Mouse (Mus musculus): ENCODE data around the gene Pde4c. TPM values are rescaled to one million over a fixed set of nuclear protein-coding genes. Genes with fewer than 3 reads are reported as not detected.

Gene Pde4c
- polyA plus RNA-seq, 1 experiment from 2014 or later = 0.21 TPM

GRCm38 (mm10) chr8:70758616-70759561, 35.4 kb downstream of the Pde4c start:
- Histone ChIP-seq H3K27me3 (no peaks in the 10 kb centered on the region), H3K4me3 (no peak overlapping the region), H3K27ac (replicated peaks) (peak overlapping the region; percentile 42; the same call in 1 of the 2 replicates), H3K9me3 (no peaks in the 10 kb centered on the region), H3K4me1 (replicated peaks) (peaks cover 63% of the 10 kb centered on the region), H3K36me3 (peaks cover 17% of the 10 kb centered on the region), H3K4me2 (peak overlapping the region; percentile 95), H3K9ac (0 out of 2 replicates have a peak overlapping the region, but pooled peaks have one; percentile 75)
- WGBS = 63% methylated on average over 19 of the region's 19 CpGs
- ATAC-seq (ENCODE audit: low FRiP score, low read depth) = no peak

GRCm38 (mm10) chr8:70760350-70760749, 36.8 kb downstream of the Pde4c start:
- Histone ChIP-seq H3K4me3 (peak overlapping the region; percentile 67), H3K36me3 (peaks cover 17% of the 10 kb centered on the region), H3K4me2 (peak overlapping the region; percentile 95), H3K27me3 (no peaks in the 10 kb centered on the region), H3K4me1 (replicated peaks) (peaks cover 55% of the 10 kb centered on the region), H3K9ac (peak overlapping the region; percentile 75), H3K9me3 (no peaks in the 10 kb centered on the region), H3K27ac (replicated peaks) (peak overlapping the region; percentile 81)
- WGBS = under 1% methylated on average over 22 of the region's 22 CpGs
- no peak; the same call in 1 of the 2 replicates for ATAC-seq (ENCODE audit: low FRiP score, low read depth)

GRCm38 (mm10) chr8:70760775-70761406, 37.4 kb downstream of the Pde4c start, which contains the start of gene Mpv17l2:
Gene Mpv17l2 (minus strand): TSS chr8:70760946.
- H3K4me3 ChIP-seq = peak within 1 kb of the TSS; percentile 67
- under 1% methylated on average over 55 of the region's 55 CpGs for WGBS
- peak within 1 kb of the TSS; percentile 75 for H3K9ac ChIP-seq
- peak within 1 kb of the TSS; percentile 95 for H3K4me2 ChIP-seq
- peaks cover 17% of the 10 kb centered on the region for H3K36me3 ChIP-seq
- H3K27me3 ChIP-seq = no peaks in the 10 kb centered on the region
- H3K27ac ChIP-seq (replicated peaks) = peak within 1 kb of the TSS; percentile 81
- no peaks in the 10 kb centered on the region for H3K9me3 ChIP-seq
- H3K4me1 ChIP-seq (replicated peaks) = peaks cover 53% of the 10 kb centered on the region
- ATAC-seq (ENCODE audit: low FRiP score, low read depth) = peak; percentile 96

DNA sequence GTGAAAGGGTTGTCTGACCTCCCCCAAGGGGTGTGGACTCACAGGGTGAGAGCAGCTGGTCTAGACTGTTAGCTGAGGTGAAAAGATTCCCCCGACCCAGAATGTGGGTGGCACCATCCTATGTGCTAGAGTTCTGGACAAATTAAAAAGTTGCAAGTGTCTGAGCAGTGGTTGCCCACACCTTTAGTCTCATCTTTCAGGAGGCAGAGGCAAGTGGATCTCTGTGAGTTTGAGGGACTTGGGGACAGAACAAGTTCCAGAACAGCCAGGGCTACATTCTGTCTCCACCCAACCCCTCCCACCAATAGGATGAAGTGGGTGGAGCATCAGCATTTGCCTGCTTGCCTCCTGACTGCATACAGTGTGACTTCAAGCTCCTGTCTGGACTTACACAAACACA, 38.6 kb downstream of the Pde4c start:
- Histone ChIP-seq H3K4me1 (replicated peaks) (peaks cover 53% of the 10 kb centered on the region), H3K27ac (replicated peaks) (no peak overlapping the region), H3K4me2 (no peak overlapping the region), H3K36me3 (peaks cover 6% of the 10 kb centered on the region), H3K4me3 (no peak overlapping the region), H3K9ac (no peak overlapping the region), H3K27me3 (peaks cover 8% of the 10 kb centered on the region; the same call in 1 of the 2 replicates), H3K9me3 (no peaks in the 10 kb centered on the region)
- no peak for ATAC-seq (ENCODE audit: low FRiP score, low read depth)
- WGBS = 84% methylated on average over 1 of the region's 1 CpGs

DNA sequence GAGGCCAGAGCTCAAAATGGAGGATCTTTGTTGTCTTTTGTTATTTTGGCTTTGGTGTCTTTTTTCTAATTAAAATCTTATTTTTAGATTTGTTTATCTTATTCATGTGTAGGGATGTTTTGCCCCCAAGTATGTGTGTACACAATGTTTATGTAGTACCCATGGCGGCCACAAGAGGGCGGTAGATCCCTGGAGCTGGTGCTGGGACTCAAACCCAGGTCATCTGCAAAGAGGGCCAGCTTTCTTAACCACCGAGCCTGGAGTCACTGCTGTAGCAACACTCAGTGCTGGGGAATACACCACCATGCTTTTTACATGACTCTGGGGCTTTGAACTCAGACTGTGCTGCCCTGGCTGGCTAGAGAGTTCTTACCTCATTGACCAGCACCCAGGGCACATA, 39.8 kb downstream of the Pde4c start:
- H3K9ac ChIP-seq = no peak overlapping the region
- WGBS = 6% methylated on average over 3 of the region's 3 CpGs
- H3K4me2 ChIP-seq = no peak overlapping the region
- peaks cover 41% of the 10 kb centered on the region for H3K4me1 ChIP-seq (replicated peaks)
- peaks cover 21% of the 10 kb centered on the region for H3K27me3 ChIP-seq
- H3K36me3 ChIP-seq = peaks cover 7% of the 10 kb centered on the region
- no peaks in the 10 kb centered on the region for H3K9me3 ChIP-seq
- ATAC-seq (ENCODE audit: low FRiP score, low read depth) = no peak
- no peak overlapping the region for H3K4me3 ChIP-seq
- H3K27ac ChIP-seq (replicated peaks) = no peak overlapping the region

- peaks cover 34% of the 10 kb centered on the region for H3K4me1 ChIP-seq (replicated peaks)
- no peak for ATAC-seq (ENCODE audit: low FRiP score, low read depth)
- 87% methylated on average over 8 of the region's 8 CpGs for WGBS
- H3K4me2 ChIP-seq = no peak overlapping the region
- peaks cover 13% of the 10 kb centered on the region for H3K36me3 ChIP-seq
- peaks cover 21% of the 10 kb centered on the region for H3K27me3 ChIP-seq
- H3K27ac ChIP-seq (replicated peaks) = no peak overlapping the region
- H3K4me3 ChIP-seq = no peak overlapping the region
- H3K9ac ChIP-seq = no peak overlapping the region
- H3K9me3 ChIP-seq = no peaks in the 10 kb centered on the region
Observed at GRCm38 (mm10) chr8:70764026-70764425, 40.5 kb downstream of the Pde4c start.

DNA sequence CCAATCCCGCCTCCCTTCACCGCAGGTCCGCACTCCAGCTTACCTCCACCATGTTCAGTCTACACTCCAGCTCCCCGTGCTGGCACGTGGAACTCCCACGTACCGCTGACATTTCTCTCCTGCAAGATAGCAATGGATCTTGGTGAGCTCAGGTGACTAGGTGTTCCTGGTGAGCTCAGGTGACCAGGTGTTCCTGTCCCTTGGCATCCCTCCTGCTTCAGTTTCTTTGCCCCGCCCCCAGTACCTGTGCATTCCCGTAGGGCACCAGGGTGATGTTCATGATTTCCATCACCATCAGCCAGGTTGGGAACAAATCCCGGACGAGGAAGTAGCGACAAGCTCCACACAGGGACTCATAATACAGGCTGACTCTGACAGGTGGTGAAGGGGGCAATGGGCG, 41.2 kb downstream of the Pde4c start:
- Histone ChIP-seq H3K4me2 (no peak overlapping the region), H3K27ac (replicated peaks) (no peak overlapping the region), H3K4me3 (no peak overlapping the region), H3K27me3 (peaks cover 21% of the 10 kb centered on the region), H3K36me3 (peaks cover 15% of the 10 kb centered on the region), H3K9ac (no peak overlapping the region), H3K4me1 (replicated peaks) (peaks cover 34% of the 10 kb centered on the region), H3K9me3 (no peaks in the 10 kb centered on the region)
- WGBS = 96% methylated on average over 13 of the region's 13 CpGs
- no peak for ATAC-seq (ENCODE audit: low FRiP score, low read depth)

DNA sequence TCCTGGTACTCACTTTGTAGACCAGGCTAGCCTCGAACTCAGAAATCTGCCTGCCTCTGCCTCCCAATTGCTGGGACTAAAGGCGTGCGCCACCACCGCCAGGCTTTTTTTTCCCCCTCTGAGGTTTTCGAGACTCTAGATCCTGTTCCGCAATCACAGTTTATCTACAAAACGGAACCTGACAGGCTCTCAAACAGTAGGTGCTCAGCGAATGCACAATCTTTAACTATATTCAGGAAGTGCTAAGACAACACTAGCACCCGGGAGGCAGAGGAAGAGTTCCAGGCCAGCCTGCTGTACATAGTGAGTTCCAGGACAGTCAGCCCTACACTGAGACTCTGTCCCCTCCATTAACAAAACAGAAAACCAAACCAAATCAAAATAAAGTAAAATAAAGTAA, 41.8 kb downstream of the Pde4c start:
- WGBS = 88% methylated on average over 9 of the region's 9 CpGs
- Histone ChIP-seq H3K4me2 (peak overlapping the region; percentile 51; the same call in 1 of the 2 replicates), H3K4me3 (no peak overlapping the region), H3K27me3 (peaks cover 21% of the 10 kb centered on the region), H3K9ac (no peak overlapping the region), H3K27ac (replicated peaks) (no peak overlapping the region), H3K36me3 (peaks cover 20% of the 10 kb centered on the region), H3K4me1 (replicated peaks) (peaks cover 30% of the 10 kb centered on the region), H3K9me3 (no peaks in the 10 kb centered on the region)
- ATAC-seq (ENCODE audit: low FRiP score, low read depth) = no peak

DNA sequence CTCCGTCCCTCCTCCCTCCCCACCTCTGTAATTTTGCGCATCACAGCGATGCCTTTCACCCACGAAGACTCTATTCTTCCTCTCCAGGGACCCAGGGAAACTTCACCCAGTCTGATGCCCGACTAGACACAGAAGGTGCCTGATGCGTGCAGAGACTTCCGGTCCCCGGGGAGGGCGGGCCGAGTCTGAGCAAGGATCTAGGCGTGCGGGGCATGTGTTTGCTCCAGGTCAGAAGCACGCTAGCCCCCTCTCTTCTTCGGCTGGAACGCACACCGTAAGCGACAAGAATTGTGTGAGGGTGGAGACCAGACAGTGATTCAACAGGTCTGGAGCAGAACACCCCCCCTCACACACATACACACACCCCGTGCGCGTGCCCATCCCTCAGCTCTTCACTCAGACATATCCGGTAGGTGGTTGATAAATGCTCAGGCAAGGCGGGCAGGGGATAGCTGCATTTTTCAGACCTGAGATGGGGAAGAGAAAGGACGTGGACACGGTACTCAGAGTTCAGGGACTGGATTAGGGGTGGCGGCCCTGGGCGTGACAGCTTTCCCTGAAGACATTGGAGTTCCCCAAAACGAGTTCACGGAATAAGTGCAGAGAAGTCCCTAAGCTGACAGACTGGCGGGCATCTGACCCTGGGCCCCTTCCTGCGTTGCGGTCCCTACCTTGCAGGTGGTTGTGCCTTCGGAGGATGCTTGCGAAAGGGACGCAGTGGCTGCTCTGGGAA, 42.5 kb downstream of the Pde4c start:
- H3K27ac ChIP-seq (replicated peaks) = no peak overlapping the region
- no peaks in the 10 kb centered on the region for H3K9me3 ChIP-seq
- H3K36me3 ChIP-seq = peaks cover 27% of the 10 kb centered on the region
- peak overlapping the region; percentile 28; the same call in 1 of the 2 replicates for H3K9ac ChIP-seq
- ATAC-seq (ENCODE audit: low FRiP score, low read depth) = no peak
- peak overlapping the region; percentile 51 for H3K4me2 ChIP-seq
- H3K4me3 ChIP-seq = peak overlapping the region; percentile 23
- H3K27me3 ChIP-seq = peaks cover 21% of the 10 kb centered on the region
- WGBS = 3% methylated on average over 34 of the region's 34 CpGs
- H3K4me1 ChIP-seq (replicated peaks) = peaks cover 29% of the 10 kb centered on the region

GRCm38 (mm10) chr8:70766571-70767440, 43.3 kb downstream of the Pde4c start:
- Histone ChIP-seq H3K9me3 (no peaks in the 10 kb centered on the region), H3K9ac (peak overlapping the region; percentile 28; the same call in 1 of the 2 replicates), H3K4me3 (peak overlapping the region; percentile 23), H3K4me1 (replicated peaks) (peaks cover 26% of the 10 kb centered on the region), H3K4me2 (peak overlapping the region; percentile 51), H3K27ac (replicated peaks) (no peak overlapping the region), H3K36me3 (peaks cover 35% of the 10 kb centered on the region), H3K27me3 (peaks cover 21% of the 10 kb centered on the region)
- no peak for ATAC-seq (ENCODE audit: low FRiP score, low read depth)
- 11% methylated on average over 21 of the region's 21 CpGs for WGBS

GRCm38 (mm10) chr8:70767503-70767902, 44.0 kb downstream of the Pde4c start:
- Histone ChIP-seq H3K4me2 (no peak overlapping the region), H3K36me3 (peaks cover 39% of the 10 kb centered on the region), H3K9ac (no peak overlapping the region), H3K27ac (replicated peaks) (no peak overlapping the region), H3K9me3 (no peaks in the 10 kb centered on the region), H3K27me3 (peaks cover 21% of the 10 kb centered on the region), H3K4me3 (no peak overlapping the region), H3K4me1 (replicated peaks) (peaks cover 33% of the 10 kb centered on the region)
- WGBS = 77% methylated on average over 6 of the region's 6 CpGs
- ATAC-seq (ENCODE audit: low FRiP score, low read depth) = no peak
